Mouse (Mus musculus) myocyte (in vitro differentiated cells): ENCODE measurements around the gene Crisp4. TPM values are rescaled to one million over a fixed set of nuclear protein-coding genes. Genes with fewer than 3 reads are reported as not detected.

ENCODE experiments used
- H3K27me3 ChIP-seq: one replicate; pipeline ENCODE4 v1.6.1; 2011; ENCODE audit not compliant: control insufficient read depth, insufficient read depth, insufficient read length
- H3K36me3 ChIP-seq: one replicate; pipeline ENCODE4 v1.6.1; 2011; ENCODE audit not compliant: control insufficient read depth, insufficient read depth
- H3K4me2 ChIP-seq: one replicate; pipeline ENCODE4 v1.6.1; 2011; ENCODE audit warnings: low read depth, control low read depth
- H3K4me3 ChIP-seq: one replicate; pipeline ENCODE4 v1.5.1; 2011; ENCODE audit warnings: mild to moderate bottlenecking, control low read depth, moderate library complexity
- H3K79me2 ChIP-seq: one replicate; pipeline ENCODE4 v1.6.1; 2011; ENCODE audit not compliant: control insufficient read depth, insufficient read depth
- H3ac ChIP-seq: one replicate; pipeline ENCODE4 v1.6.1; 2011; ENCODE audit not compliant: control insufficient read depth, insufficient read length
- CEBPB ChIP-seq: IDR thresholded peaks from 2 replicates; pipeline ENCODE4 v1.6.1; 2011; ENCODE audit warnings: mild to moderate bottlenecking, moderate library complexity; ENCODE audit not compliant: poor library complexity, insufficient read depth, severe bottlenecking
- E2F4 ChIP-seq: IDR thresholded peaks from one replicate; pipeline ENCODE4 v1.6.1; 2011; ENCODE audit warnings: mild to moderate bottlenecking, control low read depth, moderate library complexity; ENCODE audit not compliant: insufficient read depth
- MAX ChIP-seq: IDR thresholded peaks from one replicate; pipeline ENCODE4 v1.6.1; 2011; ENCODE audit warnings: low read depth, mild to moderate bottlenecking, control low read depth
- MYOD1 ChIP-seq, 3 experiments: IDR thresholded peaks; one replicate each; pipeline ENCODE4 v1.6.1; 2011; ENCODE audit warnings: control low read depth in 2 of 3, low read depth in 2 of 3, mild to moderate bottlenecking in 2 of 3, moderate library complexity in 1 of 3; ENCODE audit not compliant: insufficient read length in 2 of 3, control insufficient read depth in 1 of 3
- MYOG ChIP-seq, 3 experiments: IDR thresholded peaks; one replicate each; pipeline ENCODE4 v1.6.1; 2011; ENCODE audit warnings: control low read depth in 2 of 3, low read depth in 2 of 3, mild to moderate bottlenecking in 2 of 3; ENCODE audit not compliant: insufficient read length in 2 of 3, control insufficient read depth in 1 of 3, insufficient read depth in 1 of 3
- POLR2A ChIP-seq: IDR thresholded peaks from one replicate; pipeline ENCODE4 v1.6.1; 2011; ENCODE audit warnings: low read depth, mild to moderate bottlenecking, control low read depth, moderate library complexity; ENCODE audit not compliant: insufficient read length
- POLR2AphosphoS2 ChIP-seq: IDR thresholded peaks from one replicate; pipeline ENCODE4 v1.6.1; 2011; ENCODE audit warnings: low read depth, control low read depth; ENCODE audit not compliant: insufficient read length
- REST ChIP-seq: IDR thresholded peaks from one replicate; pipeline ENCODE4 v1.6.1; 2011; ENCODE audit warnings: mild to moderate bottlenecking, control low read depth, moderate library complexity; ENCODE audit not compliant: insufficient read depth, insufficient read length
- SRF ChIP-seq: IDR thresholded peaks from one replicate; pipeline ENCODE4 v1.6.1; 2011; ENCODE audit warnings: low read depth; ENCODE audit not compliant: control insufficient read depth, insufficient read length
- TCF12 ChIP-seq: IDR thresholded peaks from one replicate; pipeline ENCODE4 v1.6.1; 2011; ENCODE audit warnings: mild to moderate bottlenecking, control low read depth; ENCODE audit not compliant: poor library complexity, insufficient read depth, severe bottlenecking
- TCF3 ChIP-seq: IDR thresholded peaks from one replicate; pipeline ENCODE4 v1.6.1; 2011; ENCODE audit warnings: low read depth, control low read depth; ENCODE audit not compliant: insufficient read length
- USF1 ChIP-seq: IDR thresholded peaks from one replicate; pipeline ENCODE4 v1.6.1; 2011; ENCODE audit warnings: low read depth, mild to moderate bottlenecking, control low read depth, moderate library complexity
- polyA plus RNA-seq: library from polyadenylated mRNA; unstranded; fragments of >200 nt; fragmentation: generic; extraction: Trizol; gene quantifications from one replicate; pipeline ENCODE4 v1.2.1, GENCODE M21; 2012; ENCODE audit warnings: missing spikeins

The Crisp4 gene
- polyA plus RNA-seq, result not detected

DNA sequence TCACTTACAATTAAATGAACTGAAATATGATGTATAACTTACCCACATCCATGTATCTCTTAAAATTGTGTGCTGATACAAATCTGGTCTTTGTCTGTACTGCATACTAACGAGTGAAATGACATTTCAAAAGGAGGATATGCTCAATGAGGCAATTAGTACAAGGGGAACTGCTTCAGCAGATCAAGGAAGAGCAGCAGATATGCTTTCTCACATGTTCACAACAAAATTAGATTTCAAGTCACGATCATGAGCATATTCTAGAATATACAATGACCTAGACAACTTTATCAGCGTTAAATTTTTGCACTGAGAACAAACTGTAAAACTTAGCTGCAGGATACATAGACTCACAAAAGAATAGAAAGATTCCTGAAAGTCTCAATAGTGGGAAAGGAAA lies at the start of gene Crisp4:
Gene Crisp4 (minus strand): TSS at position 101 of the 400 bp plus-strand sequence.
- H3K4me3 ChIP-seq, result no peak within 1 kb of the TSS
- H3K27me3 ChIP-seq, result no peaks in the 10 kb centered on the region
- no peak within 1 kb of the TSS for H3ac ChIP-seq
- H3K36me3 ChIP-seq, result no peaks in the 10 kb centered on the region
- no peak within 1 kb of the TSS for H3K4me2 ChIP-seq
- TF ChIP-seq TCF12 (no peak), MAX (no peak), POLR2AphosphoS2 (no peak), MYOG (IDR thresholded peaks at IDR 0.05; ENCODE audit: control insufficient read depth in 1 of 3, insufficient read depth in 1 of 3, insufficient read length in 2 of 3, low read depth in 2 of 3) (no peak), REST (no peak), TCF3 (no peak), E2F4 (no peak), SRF (no peak), MYOD1 (IDR thresholded peaks at IDR 0.05; ENCODE audit: control insufficient read depth in 1 of 3, insufficient read length in 2 of 3, low read depth in 2 of 3) (no peak), USF1 (no peak), POLR2A (no peak), CEBPB (no peak)
- H3K79me2 ChIP-seq, result no peaks in the 10 kb centered on the region

- Histone ChIP-seq H3K79me2 (no peaks in the 10 kb centered on the region), H3K27me3 (no peaks in the 10 kb centered on the region), H3K4me3 (no peak overlapping the region), H3ac (no peak overlapping the region), H3K4me2 (no peak overlapping the region), H3K36me3 (no peaks in the 10 kb centered on the region)
- no peak for TF ChIP-seq POLR2A
- no peak for TF ChIP-seq USF1
- no peak for TF ChIP-seq REST
- TF ChIP-seq MYOD1 (IDR thresholded peaks at IDR 0.05; ENCODE audit: control insufficient read depth in 1 of 3, insufficient read length in 2 of 3, low read depth in 2 of 3), result no peak
- no peak for TF ChIP-seq MYOG (IDR thresholded peaks at IDR 0.05; ENCODE audit: control insufficient read depth in 1 of 3, insufficient read depth in 1 of 3, insufficient read length in 2 of 3, low read depth in 2 of 3)
- no peak for TF ChIP-seq CEBPB
- TF ChIP-seq E2F4, result no peak
- no peak for TF ChIP-seq SRF
- TF ChIP-seq TCF3, result no peak
- no peak for TF ChIP-seq POLR2AphosphoS2
- no peak for TF ChIP-seq MAX
- no peak for TF ChIP-seq TCF12
Measured at GRCm38 (mm10) chr1:18191719-18192118, 46.0 kb upstream of the Crisp4 start.

GRCm38 (mm10) chr1:18190714-18191712 lies 45.3 kb upstream of the Crisp4 start:
- Histone ChIP-seq H3K4me3 (no peak overlapping the region), H3ac (no peak overlapping the region), H3K27me3 (no peaks in the 10 kb centered on the region), H3K4me2 (no peak overlapping the region), H3K36me3 (no peaks in the 10 kb centered on the region), H3K79me2 (no peaks in the 10 kb centered on the region)
- no peak for TF ChIP-seq E2F4
- no peak for TF ChIP-seq MYOG (IDR thresholded peaks at IDR 0.05; ENCODE audit: control insufficient read depth in 1 of 3, insufficient read depth in 1 of 3, insufficient read length in 2 of 3, low read depth in 2 of 3)
- no peak for TF ChIP-seq POLR2A
- no peak for TF ChIP-seq MAX
- TF ChIP-seq CEBPB, result no peak
- no peak for TF ChIP-seq POLR2AphosphoS2
- TF ChIP-seq MYOD1 (IDR thresholded peaks at IDR 0.05; ENCODE audit: control insufficient read depth in 1 of 3, insufficient read length in 2 of 3, low read depth in 2 of 3), result no peak
- no peak for TF ChIP-seq SRF
- TF ChIP-seq USF1, result no peak
- no peak for TF ChIP-seq TCF3
- no peak for TF ChIP-seq TCF12
- no peak for TF ChIP-seq REST

GRCm38 (mm10) chr1:18181167-18181566 lies 35.5 kb upstream of the Crisp4 start:
- no peak overlapping the region for H3ac ChIP-seq
- H3K4me3 ChIP-seq, result no peak overlapping the region
- no peak overlapping the region for H3K4me2 ChIP-seq
- TF ChIP-seq POLR2AphosphoS2 (no peak), USF1 (no peak), POLR2A (no peak), REST (no peak), MYOG (IDR thresholded peaks at IDR 0.05; ENCODE audit: control insufficient read depth in 1 of 3, insufficient read depth in 1 of 3, insufficient read length in 2 of 3, low read depth in 2 of 3) (no peak), E2F4 (no peak), SRF (no peak), MYOD1 (IDR thresholded peaks at IDR 0.05; ENCODE audit: control insufficient read depth in 1 of 3, insufficient read length in 2 of 3, low read depth in 2 of 3) (no peak), MAX (no peak), TCF3 (no peak), CEBPB (no peak), TCF12 (no peak)
- H3K79me2 ChIP-seq, result no peaks in the 10 kb centered on the region
- H3K27me3 ChIP-seq, result no peaks in the 10 kb centered on the region
- no peaks in the 10 kb centered on the region for H3K36me3 ChIP-seq
